Mouse (Mus musculus): ENCODE measurements around the gene Cirbp.

- TF ChIP-seq POLR2A (IDR thresholded peaks at IDR 0.05; ENCODE audit: control insufficient read depth, low read depth, low read length), result no peak
- TF ChIP-seq CTCF (IDR thresholded peaks at IDR 0.05; ENCODE audit: control insufficient read depth, insufficient read depth, insufficient replicate concordance, low read depth, low read length), result no peak
These were observed 43.1 kb downstream of the Cirbp start for GRCm38 (mm10) chr10:80208841-80209371.

All from testis, adult 2 months (tissue).